Mouse (Mus musculus): ENCODE measurements at regions not wholly inside any gene's neighbourhood (a gene's known extent, or its start where the extent isn't known, plus 50 kb on each side); places are given as distances from the start of the nearest gene placed in this dataset.

DNA sequence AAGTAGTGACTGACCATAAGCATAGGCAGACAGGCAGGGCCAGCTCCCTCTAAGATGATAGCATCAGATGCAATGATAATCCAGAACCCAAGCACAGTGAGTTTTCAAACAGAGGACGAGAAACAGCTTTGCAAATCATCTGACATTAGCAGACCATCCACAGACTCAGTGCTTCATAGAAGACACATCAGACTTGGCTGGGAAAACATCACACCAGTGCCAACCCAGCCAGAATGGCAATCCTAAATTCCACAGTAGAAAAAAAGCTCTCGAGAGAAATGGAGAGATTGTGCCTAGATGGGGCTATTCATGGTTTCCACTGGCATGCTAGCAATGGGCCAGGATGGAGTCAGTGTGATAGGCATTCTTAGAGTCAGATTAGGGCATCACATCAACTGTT lies 319.1 kb downstream of the 9330182O14Rik start:
- TF ChIP-seq CTCF (IDR thresholded peaks at IDR 0.05; ENCODE audit: extremely low read depth, insufficient read depth, low read length), result no peak
- no peak for TF ChIP-seq POLR2A (IDR thresholded peaks at IDR 0.05; ENCODE audit: extremely low read depth, insufficient read depth, low read length)
